ENCODE assay signal across 11 mouse cellular contexts in genomic region chr6:148047650-148047988, GRCm38 (mm10). TPM values are rescaled to one million over a fixed set of nuclear protein-coding genes. Genes with fewer than 3 reads are reported as not detected.
DNase-seq lines count a peak whose midpoint lies in the region; ATAC-seq and TF ChIP-seq lines count a peak whose summit lies in the region.
"Had no signal": no experiment of that assay in that cellular context is flagged by ENCODE, and none has a peak within 500 bp of the region (broad histone marks: within the 10 kb centered on the region; RNA-seq: fewer than 3 reads in every experiment).

No protein-coding gene starts in this region.

- in situ Hi-C loops in ES-E14 (cut with MboI; ENCODE audit: low sequenced_read_pairs in 2 of 2, unreplicated experiment in 2 of 2) = no loop called here

- no peak; the same call in 1 of the 2 replicates for ATAC-seq in heart, embryonic 12.5 days (ENCODE audit: insufficient number of reproducible peaks, low FRiP score)
- peak; percentile 57; the same call in 1 of the 2 replicates for ATAC-seq in hindbrain, embryonic 11.5 days (ENCODE audit: low FRiP score)
- ATAC-seq in midbrain, embryonic 13.5 days = peak; percentile 64; the same call in 1 of the 2 replicates

- H3K4me2 ChIP-seq in heart, embryonic 12.5 days = peak overlapping the region; percentile 73
- H3K4me2 ChIP-seq in hindbrain, embryonic 11.5 days (replicated peaks; ENCODE audit: low read depth, low read length) = peak overlapping the region; percentile 65; the same call in 1 of the 2 replicates
- H3K4me2 ChIP-seq in midbrain, embryonic 13.5 days (replicated peaks) = peak overlapping the region; percentile 75

- no peak overlapping the region for H3K9ac ChIP-seq in heart, embryonic 12.5 days
- 0 out of 2 replicates have a peak overlapping the region, but pooled peaks have one; percentile 2 for H3K9ac ChIP-seq in ES-E14 (ENCODE audit: insufficient read depth, low read depth, low read length, poor library complexity, severe bottlenecking)
- no peak overlapping the region; the same call in 1 of the 2 replicates for H3K9ac ChIP-seq in hindbrain, embryonic 11.5 days (ENCODE audit: low read depth, low read length)
- H3K9ac ChIP-seq in midbrain, embryonic 13.5 days (replicated peaks) = peak overlapping the region; percentile 66

- H3K27me3 ChIP-seq in heart, embryonic 12.5 days (replicated peaks) = peaks cover 22% of the 10 kb centered on the region
- H3K27me3 ChIP-seq in hindbrain, embryonic 11.5 days (ENCODE audit: control insufficient read depth, insufficient read depth, low read length) = no peaks in the 10 kb centered on the region
- H3K27me3 ChIP-seq in midbrain, embryonic 13.5 days = 0 out of 2 replicates have a peak, but pooled peaks cover 4% of the 10 kb centered on the region

- peak overlapping the region; percentile 44 for H3K4me3 ChIP-seq in heart, embryonic 12.5 days
- H3K4me3 ChIP-seq in ES-E14 (ENCODE audit: insufficient read depth in 1 of 2, low read depth in 1 of 2, low read length in 2 of 2, poor library complexity in 1 of 2, severe bottlenecking in 1 of 2) = peak overlapping the region; percentile 14 to 59; a peak in 3 of 4 replicates
- no peak overlapping the region; the same call in 1 of the 2 replicates for H3K4me3 ChIP-seq in hindbrain, embryonic 11.5 days (ENCODE audit: low read depth, low read length)
- peak overlapping the region; percentile 52 for H3K4me3 ChIP-seq in midbrain, embryonic 13.5 days (replicated peaks)

- H3K27ac ChIP-seq in heart, embryonic 12.5 days (ENCODE audit: poor library complexity, severe bottlenecking) = no peak overlapping the region
- H3K27ac ChIP-seq in ES-E14 (ENCODE audit: insufficient read depth, low read depth, low read length, poor library complexity, severe bottlenecking) = no peak overlapping the region
- no peak overlapping the region for H3K27ac ChIP-seq in hindbrain, embryonic 11.5 days (ENCODE audit: low read depth, low read length)
- H3K27ac ChIP-seq in midbrain, embryonic 13.5 days = 0 out of 2 replicates have a peak overlapping the region, but pooled peaks have one; percentile 9

- H3K36me3 ChIP-seq in heart, embryonic 12.5 days = no peaks in the 10 kb centered on the region
- H3K36me3 ChIP-seq in ES-E14 (ENCODE audit: control insufficient read depth, insufficient read depth, low read length, poor library complexity, severe bottlenecking) = no peaks in the 10 kb centered on the region
- no peaks in the 10 kb centered on the region for H3K36me3 ChIP-seq in hindbrain, embryonic 11.5 days (ENCODE audit: control insufficient read depth, insufficient read depth, low read length)
- no peaks in the 10 kb centered on the region for H3K36me3 ChIP-seq in midbrain, embryonic 13.5 days

- H3K4me1 ChIP-seq in heart, embryonic 12.5 days (replicated peaks) = 0 out of 2 replicates have a peak, but pooled peaks cover 3% of the 10 kb centered on the region
- H3K4me1 ChIP-seq in ES-E14 (ENCODE audit: control insufficient read depth in 2 of 2, insufficient read depth in 2 of 2, low read length in 2 of 2, poor library complexity in 1 of 2) = no peaks in the 10 kb centered on the region; a peak in 1 of 4 replicates
- H3K4me1 ChIP-seq in hindbrain, embryonic 11.5 days (replicated peaks; ENCODE audit: control insufficient read depth, insufficient read depth, low read length) = no peaks in the 10 kb centered on the region
- H3K4me1 ChIP-seq in midbrain, embryonic 13.5 days (replicated peaks) = peaks cover 11% of the 10 kb centered on the region; the same call in 1 of the 2 replicates

- DNase-seq in heart, adult 11 months = no peak
- DNase-seq in ES-E14 (ENCODE audit: low read depth, low spot score) = no peak
- DNase-seq in hindbrain, embryonic 11.5 days (ENCODE audit: low spot score) = no peak
- DNase-seq in urinary bladder, postnatal 14 days (ENCODE audit: low spot score) = no peak
- no peak for DNase-seq in testis, postnatal 10 days (ENCODE audit: low spot score)
- DNase-seq in gastrocnemius, postnatal 4 days (ENCODE audit: low spot score in 2 of 2) = no peak
- DNase-seq: thymus, adult 2 months had no signal

- H3K9me3 ChIP-seq in heart, embryonic 12.5 days (replicated peaks) = no peaks in the 10 kb centered on the region
- H3K9me3 ChIP-seq in ES-E14 (ENCODE audit: control insufficient read depth, insufficient read depth, low read depth, low read length) = no peaks in the 10 kb centered on the region
- no peaks in the 10 kb centered on the region for H3K9me3 ChIP-seq in hindbrain, embryonic 11.5 days (ENCODE audit: control insufficient read depth, low read length)
- no peaks in the 10 kb centered on the region for H3K9me3 ChIP-seq in midbrain, embryonic 13.5 days

TF ChIP-seq in ES-E14, 5 proteins besides CTCF, POLR2A, EP300 and RAD21:
- no peak for TF ChIP-seq ZC3H11A (IDR thresholded peaks at IDR 0.05; ENCODE audit: borderline replicate concordance, low read depth, low read length)
- no peak for TF ChIP-seq MAFK (IDR thresholded peaks at IDR 0.05; ENCODE audit: insufficient read depth, low read depth, low read length)
- TF ChIP-seq ZNF384 (IDR thresholded peaks at IDR 0.05; ENCODE audit: low read depth, low read length) = no peak
- TF ChIP-seq CHD2 (IDR thresholded peaks at IDR 0.05; ENCODE audit: low read depth, low read length) = no peak
- no peak for TF ChIP-seq HCFC1 (IDR thresholded peaks at IDR 0.05; ENCODE audit: borderline replicate concordance, insufficient read depth, low read length)

RNA-seq across cellular contexts. Expression of gene Far2, which starts 0.6 kb away (rescaled TPM):
- polyA plus RNA-seq in heart, embryonic 12.5 days (2016; fragmentation: Nextera tagmentation; extraction: Ambion mirVana) = 1.2 and 1.5 TPM in 2 replicates
- 1.0 and 1.5 TPM in 2 replicates for total RNA-seq in ES-E14 (2012; rRNA removed)
- 1.9 and 3.8 TPM in 2 replicates for polyA plus RNA-seq in hindbrain, embryonic 11.5 days (2014; fragmentation: Nextera tagmentation; extraction: Ambion mirVana)
- polyA plus RNA-seq in midbrain, embryonic 13.5 days (2015; fragmentation: Nextera tagmentation; extraction: Ambion mirVana) = 8.0 and 9.1 TPM in 2 replicates
- total RNA-seq in gastrocnemius, postnatal 4 days (2021) = under 1 TPM; 0.25 to 0.44 TPM
- total RNA-seq: heart, postnatal 10 days; liver, adult 2 months had no signal

Comparison
In these comparisons a context has a peak if more than half of its experiments do, and no peak if none do; other contexts are left out.
1. H3K9ac ChIP-seq: peak in ES-E14 (single experiment) and midbrain, embryonic 13.5 days (single experiment); none in heart, embryonic 12.5 days (single experiment) and hindbrain, embryonic 11.5 days (single experiment).
2. Peak in every context shown above with its lines, with median percentiles within 50 percentile points of each other: H3K4me2 ChIP-seq.